Mouse (Mus musculus) liver, adult 2 months (tissue): ENCODE measurements around the gene Alg3. TPM values are rescaled to one million over a fixed set of nuclear protein-coding genes. Genes with fewer than 3 reads are reported as not detected.

ENCODE experiments used
- DNase-seq: peaks from one replicate; pipeline ENCODE4 v3.0.0-alpha.2; 2011; ENCODE audit warnings: low read depth, low spot score; ENCODE audit errors: extremely low read depth
- H3K27ac ChIP-seq: fragments of 200-500 bp; replicated peaks from 2 replicates; pipeline ENCODE4 v1.5.1; 2012; ENCODE audit warnings: low read depth, mild to moderate bottlenecking, control low read depth, inconsistent platforms, low read length; ENCODE audit not compliant: insufficient read depth
- H3K27me3 ChIP-seq: fragments of 200-500 bp; 2 replicates; pipeline ENCODE4 v1.6.1; 2012; ENCODE audit warnings: mild to moderate bottlenecking, moderate library complexity, low read length, inconsistent platforms; ENCODE audit not compliant: control insufficient read depth, insufficient read depth
- H3K36me3 ChIP-seq: fragments of 200-500 bp; 2 replicates; pipeline ENCODE4 v1.6.1; 2012; ENCODE audit warnings: low read length, inconsistent platforms; ENCODE audit not compliant: control insufficient read depth, insufficient read depth
- H3K4me1 ChIP-seq: fragments of 200-500 bp; 2 replicates; pipeline ENCODE4 v1.6.1; 2011; ENCODE audit warnings: low read length; ENCODE audit not compliant: control insufficient read depth, insufficient read depth
- H3K4me3 ChIP-seq: fragments of 200-500 bp; 2 replicates; pipeline ENCODE4 v1.5.1; 2011; ENCODE audit warnings: low read depth, mild to moderate bottlenecking, control low read depth, low read length, moderate library complexity; ENCODE audit not compliant: insufficient read depth
- H3K79me2 ChIP-seq: fragments of 200-500 bp; 2 replicates; pipeline ENCODE4 v1.6.1; 2012; ENCODE audit warnings: inconsistent platforms, mild to moderate bottlenecking, low read length, moderate library complexity; ENCODE audit not compliant: control insufficient read depth, insufficient read depth
- H3K9ac ChIP-seq: fragments of 200-500 bp; 2 replicates; pipeline ENCODE4 v1.6.1; 2012; ENCODE audit warnings: low read depth, mild to moderate bottlenecking, control low read depth, inconsistent platforms, low read length
- CTCF ChIP-seq: fragments of 200-500 bp; IDR thresholded peaks from 2 replicates; pipeline ENCODE4 v1.5.1; 2011; ENCODE audit warnings: low read depth, low read length, control low read depth
- POLR2A ChIP-seq: fragments of 200-500 bp; IDR thresholded peaks from 2 replicates; pipeline ENCODE4 v1.6.1; 2011; ENCODE audit warnings: low read length, control low read depth; ENCODE audit not compliant: insufficient read depth; ENCODE audit errors: extremely low read depth
- WGBS: fragments of 180-500 bp; shearing (Covaris S2); methylation state at CpG from one replicate; pipeline ENCODE4 v1.1.7; 2018; 5-methylcytosine and 5-hydroxymethylcytosine counted together
- polyA plus RNA-seq: library from polyadenylated mRNA; depleted of rRNA; stranded (reverse); fragments of >200 nt; gene quantifications from 2 replicates; pipeline ENCODE4 v1.2.3, GENCODE M21; 2012
- total RNA-seq: library from RNA; depleted of rRNA; stranded (reverse); fragments of >200 nt; gene quantifications from 2 replicates; pipeline ENCODE4 v1.2.3, GENCODE M21; 2014

Gene Alg3
- total and polyA plus RNA-seq, 2 experiments = 6.5 to 22.8 TPM

DNA sequence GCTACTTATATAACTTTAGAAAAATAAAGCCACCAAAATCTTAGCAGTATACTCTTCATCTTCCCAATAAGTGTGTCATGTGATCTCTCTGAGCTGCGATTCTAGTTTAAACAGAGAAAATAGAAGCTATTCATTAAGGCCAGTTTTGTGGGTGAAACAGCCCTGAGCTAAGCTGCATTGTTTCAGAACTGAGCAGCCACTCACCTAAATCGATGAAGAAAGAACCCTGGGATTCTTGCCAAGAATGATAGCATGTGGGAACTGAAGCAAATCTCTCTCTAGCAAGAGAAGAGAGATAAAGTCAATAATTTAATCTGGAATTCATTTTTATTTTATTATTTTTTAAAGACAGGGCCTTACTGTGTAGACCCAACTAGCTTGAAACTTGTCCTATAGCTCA, 11.7 kb upstream of the Alg3 start:
- Histone ChIP-seq H3K9ac (no peak overlapping the region), H3K27ac (no peak overlapping the region), H3K27me3 (no peaks in the 10 kb centered on the region), H3K79me2 (no peaks in the 10 kb centered on the region), H3K4me3 (no peak overlapping the region), H3K36me3 (no peaks in the 10 kb centered on the region), H3K4me1 (peaks cover 8% of the 10 kb centered on the region)
- peak; percentile 21 for DNase-seq
- TF ChIP-seq POLR2A (no peak), CTCF (no peak)
- 40% methylated on average over 2 of the region's 2 CpGs for WGBS

DNA sequence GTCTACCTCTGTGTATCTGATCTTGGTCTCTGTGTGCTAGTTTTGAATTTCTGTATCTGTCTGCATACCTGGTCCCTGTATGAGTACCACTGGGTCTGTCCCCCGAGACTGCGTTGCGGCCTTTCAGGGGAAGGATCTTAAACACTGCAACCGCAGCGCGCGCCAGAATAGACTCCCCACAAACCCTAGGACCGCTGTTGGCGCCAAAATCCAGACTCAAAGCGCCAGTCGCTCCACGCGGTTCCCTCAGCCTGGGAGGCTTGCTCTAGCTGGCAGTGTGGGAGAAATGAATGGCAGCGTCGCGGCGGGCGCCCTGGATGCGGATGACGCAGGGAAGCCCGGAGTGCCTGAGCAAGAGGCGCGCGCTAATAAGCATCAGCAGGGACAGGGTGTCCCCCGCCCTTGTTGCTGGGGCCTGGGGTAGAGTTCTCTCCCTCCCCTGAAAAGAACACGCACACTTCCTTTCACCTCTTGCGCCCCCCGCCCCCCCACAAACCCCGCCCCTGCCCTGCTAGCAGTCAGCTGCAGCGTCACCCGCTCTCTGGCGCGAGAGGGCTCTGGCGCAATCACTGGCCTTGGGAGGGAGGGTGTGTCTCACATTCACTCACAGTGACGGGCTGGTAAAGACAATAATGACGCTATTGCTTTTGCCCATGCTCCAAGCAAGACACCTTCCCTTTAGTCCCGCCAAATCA, 10.6 kb upstream of the Alg3 start:
- no peaks in the 10 kb centered on the region for H3K79me2 ChIP-seq
- no peaks in the 10 kb centered on the region for H3K27me3 ChIP-seq
- under 1% methylated on average over 37 of the region's 37 CpGs for WGBS
- TF ChIP-seq CTCF (no peak), POLR2A (no peak)
- H3K27ac ChIP-seq = no peak overlapping the region
- peak overlapping the region; percentile 1 for H3K9ac ChIP-seq
- H3K4me1 ChIP-seq = peaks cover 8% of the 10 kb centered on the region
- peak; percentile 65 for DNase-seq
- peak overlapping the region; percentile 84 for H3K4me3 ChIP-seq
- no peaks in the 10 kb centered on the region for H3K36me3 ChIP-seq

DNA sequence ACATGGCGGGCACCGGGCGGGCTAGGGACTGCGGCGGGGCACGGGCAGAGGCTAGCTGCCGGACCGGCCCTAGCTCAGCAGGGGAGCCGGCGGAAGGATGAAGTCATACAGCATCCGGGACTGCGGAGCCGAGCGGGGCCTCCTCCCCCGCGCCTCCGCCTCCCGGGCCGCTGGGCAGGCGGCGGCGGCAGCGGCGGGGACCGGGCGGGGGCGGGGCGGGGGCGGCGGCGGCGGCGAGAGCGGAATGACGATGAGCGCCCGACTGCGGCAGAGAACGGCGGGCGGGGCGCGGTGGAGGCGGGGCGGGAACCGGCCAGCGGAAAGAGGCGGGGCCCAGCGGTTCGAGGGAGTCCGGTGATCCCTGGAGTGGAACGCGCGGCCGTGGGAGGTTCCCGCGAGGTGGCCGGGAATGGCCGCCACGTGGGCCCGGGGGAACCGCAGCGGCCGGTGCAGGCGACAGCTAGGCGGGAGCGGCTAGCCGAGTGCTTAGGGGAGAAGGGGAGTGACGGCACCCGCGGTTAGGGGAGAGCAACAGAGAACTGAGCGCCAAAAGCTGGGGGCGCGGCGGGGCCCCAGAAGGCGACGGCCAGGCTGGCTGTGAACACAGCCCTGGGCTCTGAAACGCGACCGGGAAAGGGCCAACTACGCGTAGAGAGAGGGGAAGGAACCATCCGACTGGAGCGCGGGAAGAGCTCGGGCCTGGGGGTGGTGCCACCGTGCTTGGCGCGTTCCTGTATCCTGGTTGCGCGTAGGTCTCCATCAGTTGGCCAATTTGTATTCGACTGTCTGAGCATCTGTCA, 9.9 kb upstream of the Alg3 start, which contains the start of gene Camk2n2:
Camk2n2 (minus strand) TSS at position 97 of the 800 bp plus-strand sequence.
- TF ChIP-seq POLR2A (0 out of 2 replicates have a peak, but pooled peaks have one; percentile 3), CTCF (no peak)
- WGBS = under 1% methylated on average over 84 of the region's 92 CpGs
- DNase-seq = peak; percentile 33
- Histone ChIP-seq H3K4me3 (peak within 1 kb of the TSS; percentile 84), H3K9ac (peak within 1 kb of the TSS; percentile 72), H3K27ac (no peak within 1 kb of the TSS), H3K4me1 (peaks cover 8% of the 10 kb centered on the region), H3K36me3 (no peaks in the 10 kb centered on the region), H3K79me2 (no peaks in the 10 kb centered on the region), H3K27me3 (no peaks in the 10 kb centered on the region)

DNA sequence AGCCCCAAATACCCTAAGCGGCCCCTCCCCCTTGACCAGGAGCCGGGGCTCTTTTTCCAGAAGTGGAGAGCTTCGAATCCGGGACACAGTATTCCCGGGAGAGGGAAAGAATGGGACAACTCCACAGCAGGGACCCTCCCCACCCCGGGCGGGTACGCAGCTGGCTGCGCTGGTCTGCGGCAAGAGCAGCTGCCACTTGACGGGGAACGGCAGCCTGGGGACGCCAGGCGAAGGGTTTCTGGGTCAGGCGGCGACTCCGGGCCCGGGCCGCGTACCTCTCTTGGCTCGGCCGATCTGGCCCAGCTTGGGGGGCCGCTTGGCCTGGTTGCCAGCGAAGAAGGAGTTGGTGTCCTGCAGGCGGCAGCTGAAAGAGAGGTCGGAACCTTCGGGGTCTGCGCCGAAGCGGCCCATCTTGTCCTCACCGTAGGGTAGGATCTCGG, 9.2 kb upstream of the Alg3 start:
- WGBS = 1% methylated on average over 32 of the region's 32 CpGs
- peak overlapping the region; percentile 84 for H3K4me3 ChIP-seq
- H3K79me2 ChIP-seq = no peaks in the 10 kb centered on the region
- no peak overlapping the region for H3K27ac ChIP-seq
- no peaks in the 10 kb centered on the region for H3K27me3 ChIP-seq
- peaks cover 8% of the 10 kb centered on the region for H3K4me1 ChIP-seq
- DNase-seq = no peak
- H3K9ac ChIP-seq = peak overlapping the region; percentile 72
- TF ChIP-seq CTCF = no peak
- no peak for TF ChIP-seq POLR2A
- no peaks in the 10 kb centered on the region for H3K36me3 ChIP-seq

DNA sequence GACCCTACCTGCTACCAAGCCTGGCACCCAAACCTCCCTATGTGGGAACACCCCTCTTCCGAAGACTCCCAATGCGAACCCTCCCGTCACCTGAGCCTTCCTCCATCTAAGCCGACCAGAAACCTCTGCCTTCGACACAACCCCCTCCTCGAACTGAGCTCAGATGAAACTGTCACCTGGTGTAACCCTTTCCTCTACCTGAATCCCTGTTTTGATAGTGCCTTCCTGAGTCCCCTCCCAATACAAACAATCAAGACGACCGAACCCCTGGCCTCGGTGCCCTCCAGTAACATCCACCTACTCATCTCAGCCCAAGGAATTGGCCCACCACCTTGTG, 8.8 kb upstream of the Alg3 start:
- no peaks in the 10 kb centered on the region for H3K36me3 ChIP-seq
- H3K79me2 ChIP-seq = no peaks in the 10 kb centered on the region
- no peak overlapping the region for H3K9ac ChIP-seq
- TF ChIP-seq CTCF (no peak), POLR2A (no peak)
- H3K4me1 ChIP-seq = peaks cover 8% of the 10 kb centered on the region
- 1% methylated on average over 9 of the region's 9 CpGs for WGBS
- H3K27me3 ChIP-seq = no peaks in the 10 kb centered on the region
- no peak for DNase-seq
- H3K27ac ChIP-seq = no peak overlapping the region
- H3K4me3 ChIP-seq = peak overlapping the region; percentile 11; the same call in 1 of the 2 replicates
